Mouse (Mus musculus) liver, embryonic 14 days (tissue): ENCODE measurements around the gene Opn3. TPM values are rescaled to one million over a fixed set of nuclear protein-coding genes. Genes with fewer than 3 reads are reported as not detected.

Source experiments
- polyA plus RNA-seq: library from polyadenylated mRNA; depleted of rRNA; stranded (reverse); fragments of >200 nt; gene quantifications from 2 replicates; pipeline ENCODE4 v1.2.3, GENCODE M21; 2012; rRNA removed

Gene Opn3
- polyA plus RNA-seq = 0.60 and 0.61 TPM in 2 replicates

GRCm38 (mm10) chr1:175692246-175692996, at the start of gene Opn3, which contains the start of gene Chml:
Opn3 (minus strand) TSS chr1:175692776.
Chml (minus strand) TSS chr1:175692901.

DNA sequence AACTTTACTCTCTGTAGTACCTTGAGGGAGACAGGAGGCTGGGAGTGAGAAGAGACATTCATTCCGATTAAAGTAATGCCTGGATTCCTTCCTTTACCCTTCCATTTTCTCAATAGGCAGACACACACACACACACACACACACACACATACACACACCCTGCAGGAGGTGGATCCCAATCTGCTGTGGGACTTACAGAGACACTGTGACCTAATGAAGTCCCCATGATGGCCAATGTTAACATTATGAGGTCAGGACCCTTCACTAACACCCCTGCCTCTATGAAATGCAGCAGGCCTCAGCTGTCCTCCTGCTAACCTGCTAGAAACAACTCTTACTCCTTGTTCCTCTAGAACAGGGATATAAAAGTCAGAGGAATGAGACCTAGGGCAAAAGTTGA, 5.7 kb upstream of the Opn3 start, which contains the start of gene Wdr64:
Wdr64 (plus strand) TSS at position 301 of the 400 bp plus-strand sequence.

GRCm38 (mm10) chr1:175625257-175625879, 67.2 kb downstream of the Opn3 start, which contains the start of gene Fh1:
Fh1 (minus strand) TSS chr1:175625635.

GRCm38 (mm10) chr1:175619814-175620431, 72.7 kb downstream of the Opn3 start, which contains the start of gene Kmo:
Kmo (plus strand) TSS chr1:175620381.

Other genes starting within 250 kb of the Opn3 start
- 0.01 and 0.02 TPM in 2 replicates for gene Rgs7, start 200.3 kb downstream of the Opn3 start, polyA plus RNA-seq
- 5.0 and 6.5 TPM in 2 replicates for gene Kmo, start 72.4 kb downstream of the Opn3 start, polyA plus RNA-seq
- 63.0 and 66.7 TPM in 2 replicates for gene Fh1, start 67.1 kb downstream of the Opn3 start, polyA plus RNA-seq
- 1.2 and 1.5 TPM in 2 replicates for gene Chml, start 125 bp upstream of the Opn3 start, polyA plus RNA-seq
- not detected in 2 replicates for gene Wdr64, start 5.8 kb upstream of the Opn3 start, polyA plus RNA-seq
- gene Exo1, start 187.8 kb upstream of the Opn3 start, polyA plus RNA-seq = 10.0 and 12.2 TPM in 2 replicates
- 0.02 TPM in 1 of 2 replicates, not detected in the other for gene Gm38100, start 227.6 kb upstream of the Opn3 start, polyA plus RNA-seq